Mouse (Mus musculus): ENCODE measurements around the gene Ddx60.
A peak's percentile ranks its signal among the peaks of the same experiment; 100 is the strongest.

Ddx60 gene

GRCm38 (mm10) chr8:61927777-61928494, at the start of gene Ddx60:
TSS of gene Ddx60 (plus strand) at chr8:61928087.
- peak; percentile 39 for DNase-seq (ENCODE audit: low read depth, low spot score)

- DNase-seq (ENCODE audit: low read depth, low spot score) = no peak
These were observed 33.8 kb upstream of the Ddx60 start for GRCm38 (mm10) chr8:61894062-61894461.

- no peak for DNase-seq (ENCODE audit: low read depth, low spot score)
These were observed 31.1 kb upstream of the Ddx60 start for GRCm38 (mm10) chr8:61896742-61897141.

GRCm38 (mm10) chr8:61897402-61897801, 30.5 kb upstream of the Ddx60 start:
- no peak for DNase-seq (ENCODE audit: low read depth, low spot score)

GRCm38 (mm10) chr8:61901028-61901717, 26.7 kb upstream of the Ddx60 start:
- no peak for DNase-seq (ENCODE audit: low read depth, low spot score)

GRCm38 (mm10) chr8:61902521-61902920, 25.4 kb upstream of the Ddx60 start, which contains the start of gene Palld:
TSS of gene Palld (minus strand) at chr8:61902690.
- no peak for DNase-seq (ENCODE audit: low read depth, low spot score)

- DNase-seq (ENCODE audit: low read depth, low spot score) = no peak
These were observed 19.3 kb upstream of the Ddx60 start for GRCm38 (mm10) chr8:61908303-61909215.

- DNase-seq (ENCODE audit: low read depth, low spot score) = no peak
These were observed 18.6 kb upstream of the Ddx60 start for GRCm38 (mm10) chr8:61909313-61909712.

GRCm38 (mm10) chr8:61912817-61913216, 15.1 kb upstream of the Ddx60 start:
- DNase-seq (ENCODE audit: low read depth, low spot score) = no peak

- DNase-seq (ENCODE audit: low read depth, low spot score) = no peak
These were observed 13.9 kb upstream of the Ddx60 start for GRCm38 (mm10) chr8:61913957-61914356.

- DNase-seq (ENCODE audit: low read depth, low spot score) = no peak
These were observed 10.6 kb upstream of the Ddx60 start for GRCm38 (mm10) chr8:61917287-61917686.

- DNase-seq (ENCODE audit: low read depth, low spot score) = no peak
These were observed 8.6 kb upstream of the Ddx60 start for GRCm38 (mm10) chr8:61919145-61919788.

- no peak for DNase-seq (ENCODE audit: low read depth, low spot score)
These were observed 7.5 kb upstream of the Ddx60 start for GRCm38 (mm10) chr8:61920389-61920788.

- DNase-seq (ENCODE audit: low read depth, low spot score) = no peak
These were observed 6.3 kb upstream of the Ddx60 start for GRCm38 (mm10) chr8:61921454-61922054.

- no peak for DNase-seq (ENCODE audit: low read depth, low spot score)
These were observed 3.4 kb upstream of the Ddx60 start for GRCm38 (mm10) chr8:61924518-61924917.

GRCm38 (mm10) chr8:61933243-61933642, 5.4 kb downstream of the Ddx60 start:
- no peak for DNase-seq (ENCODE audit: low read depth, low spot score)

- no peak for DNase-seq (ENCODE audit: low read depth, low spot score)
These were observed 9.7 kb downstream of the Ddx60 start for GRCm38 (mm10) chr8:61937576-61937975.

GRCm38 (mm10) chr8:61964591-61965375, 36.9 kb downstream of the Ddx60 start:
- DNase-seq (ENCODE audit: low read depth, low spot score) = peak; percentile 33

- no peak for DNase-seq (ENCODE audit: low read depth, low spot score)
These were observed 41.7 kb downstream of the Ddx60 start for GRCm38 (mm10) chr8:61969581-61969980.

- no peak for DNase-seq (ENCODE audit: low read depth, low spot score)
These were observed 57.1 kb downstream of the Ddx60 start for GRCm38 (mm10) chr8:61984941-61985340.
